Mouse (Mus musculus) stomach, postnatal 0 days (tissue): ENCODE measurements around the gene Trim15. TPM values are rescaled to one million over a fixed set of nuclear protein-coding genes. Genes with fewer than 3 reads are reported as not detected.
A peak's percentile ranks its signal among the peaks of the same experiment; 100 is the strongest.

ENCODE experiments used
- ATAC-seq: fragments of 200-750 bp; cut with Nextera tagmentation; 2 replicates; pipeline ENCODE4 v1.8.0; 2017; ENCODE audit not compliant: low FRiP score, low TSS enrichment
- DNase-seq: peaks from one replicate; pipeline ENCODE4 v3.0.0-alpha.2; 2016; ENCODE audit warnings: low spot score
- H3K27ac ChIP-seq: fragments of 300-500 bp; sonication (generic); replicated peaks from 2 replicates; pipeline ENCODE4 v1.5.1; 2014; ENCODE audit warnings: mild to moderate bottlenecking, control low read depth
- H3K27me3 ChIP-seq: fragments of 300-500 bp; sonication (generic); 2 replicates; pipeline ENCODE4 v1.6.1; 2014; ENCODE audit warnings: low read length; ENCODE audit not compliant: control insufficient read depth, insufficient read depth
- H3K36me3 ChIP-seq: fragments of 300-500 bp; sonication (generic); 2 replicates; pipeline ENCODE4 v1.6.1; 2014; ENCODE audit warnings: low read length, mixed read lengths; ENCODE audit not compliant: control insufficient read depth, insufficient read depth
- H3K4me1 ChIP-seq: fragments of 300-500 bp; sonication (generic); replicated peaks from 2 replicates; pipeline ENCODE4 v1.6.1; 2014; ENCODE audit warnings: antibody characterized with exemption; ENCODE audit not compliant: control insufficient read depth, insufficient read depth
- H3K4me2 ChIP-seq: fragments of 300-500 bp; sonication (generic); replicated peaks from 2 replicates; pipeline ENCODE4 v1.6.1; 2014; ENCODE audit warnings: low read depth, mild to moderate bottlenecking, control low read depth, moderate library complexity
- H3K4me3 ChIP-seq: fragments of 300-500 bp; sonication (generic); 2 replicates; pipeline ENCODE4 v1.5.1; 2014; ENCODE audit warnings: low read depth, low read length, control low read depth
- H3K9ac ChIP-seq: fragments of 300-500 bp; sonication (generic); 2 replicates; pipeline ENCODE4 v1.6.1; 2014; ENCODE audit warnings: mild to moderate bottlenecking, low read length, control low read depth, mixed read lengths
- H3K9me3 ChIP-seq: fragments of 300-500 bp; sonication (generic); 2 replicates; pipeline ENCODE4 v1.6.1; 2016; ENCODE audit warnings: low read length; ENCODE audit not compliant: control insufficient read depth
- CTCF ChIP-seq: IDR thresholded peaks from 2 replicates; pipeline ENCODE4 v1.5.1; 2016; ENCODE audit warnings: antibody characterized with exemption, low read depth, mild to moderate bottlenecking, moderate library complexity
- EP300 ChIP-seq: optimal IDR thresholded peaks from 2 replicates; pipeline ENCODE3; 2016; ENCODE audit warnings: antibody characterized with exemption
- WGBS: fragments of 180-500 bp; shearing (Covaris S2); extraction: QIAGEN DNeasy Blood & Tissue Kit; methylation state at CpG from one replicate; pipeline ENCODE4 v1.1.7; 2014; 5-methylcytosine and 5-hydroxymethylcytosine counted together
- polyA plus RNA-seq: library from polyadenylated mRNA; unstranded; fragments of >200 nt; fragmentation: Nextera tagmentation; extraction: Ambion mirVana; gene quantifications from 2 replicates; pipeline ENCODE4 v1.2.1, GENCODE M21; 2015

The Trim15 gene
- polyA plus RNA-seq, 1 experiment from 2014 or later, result 2.0 TPM

GRCm38 (mm10) chr17:36861680-36862079, 5.3 kb downstream of the Trim15 start:
- Histone ChIP-seq H3K9ac (no peak overlapping the region), H3K4me3 (no peak overlapping the region), H3K27me3 (no peaks in the 10 kb centered on the region), H3K4me2 (no peak overlapping the region), H3K36me3 (peaks cover 11% of the 10 kb centered on the region; the same call in 1 of the 2 replicates), H3K27ac (no peak overlapping the region), H3K4me1 (no peaks in the 10 kb centered on the region), H3K9me3 (no peaks in the 10 kb centered on the region)
- DNase-seq (no peak), ATAC-seq (no peak)
- WGBS, result 43% methylated on average over 2 of the region's 2 CpGs
- no peak for TF ChIP-seq CTCF
- no peak for TF ChIP-seq EP300

GRCm38 (mm10) chr17:36858181-36858580, 8.8 kb downstream of the Trim15 start:
- no peak for DNase-seq
- Histone ChIP-seq H3K9ac (no peak overlapping the region), H3K4me2 (no peak overlapping the region), H3K27me3 (no peaks in the 10 kb centered on the region), H3K4me1 (no peaks in the 10 kb centered on the region), H3K27ac (no peak overlapping the region), H3K4me3 (no peak overlapping the region), H3K9me3 (no peaks in the 10 kb centered on the region), H3K36me3 (peaks cover 21% of the 10 kb centered on the region)
- no peak for ATAC-seq
- 84% methylated on average over 3 of the region's 3 CpGs for WGBS
- no peak for TF ChIP-seq CTCF
- no peak for TF ChIP-seq EP300

GRCm38 (mm10) chr17:36856236-36856635, 10.8 kb downstream of the Trim15 start:
- Histone ChIP-seq H3K9ac (no peak overlapping the region), H3K4me1 (no peaks in the 10 kb centered on the region), H3K27ac (no peak overlapping the region), H3K27me3 (no peaks in the 10 kb centered on the region), H3K36me3 (peaks cover 33% of the 10 kb centered on the region), H3K4me2 (no peak overlapping the region), H3K4me3 (no peak overlapping the region), H3K9me3 (no peaks in the 10 kb centered on the region)
- ATAC-seq, result no peak
- WGBS, result 92% methylated on average over 4 of the region's 4 CpGs
- DNase-seq, result no peak
- TF ChIP-seq EP300 (no peak), CTCF (no peak)

- no peak overlapping the region for H3K9ac ChIP-seq
- no peak overlapping the region for H3K4me3 ChIP-seq
- H3K4me2 ChIP-seq, result no peak overlapping the region
- no peak for TF ChIP-seq EP300
- no peak for TF ChIP-seq CTCF
- no peak overlapping the region for H3K27ac ChIP-seq
- DNase-seq (no peak), ATAC-seq (no peak)
- H3K36me3 ChIP-seq, result peaks cover 35% of the 10 kb centered on the region
- H3K9me3 ChIP-seq, result no peaks in the 10 kb centered on the region
- H3K27me3 ChIP-seq, result no peaks in the 10 kb centered on the region
- H3K4me1 ChIP-seq, result no peaks in the 10 kb centered on the region
- WGBS, result 95% methylated on average over 3 of the region's 3 CpGs
Measured at GRCm38 (mm10) chr17:36855484-36855883, 11.5 kb downstream of the Trim15 start.

- ATAC-seq, result no peak
- Histone ChIP-seq H3K36me3 (peaks cover 26% of the 10 kb centered on the region), H3K27me3 (no peaks in the 10 kb centered on the region), H3K9ac (no peak overlapping the region), H3K4me2 (no peak overlapping the region), H3K9me3 (no peaks in the 10 kb centered on the region), H3K4me3 (no peak overlapping the region), H3K4me1 (no peaks in the 10 kb centered on the region), H3K27ac (no peak overlapping the region)
- WGBS, result 62% methylated on average over 5 of the region's 5 CpGs
- TF ChIP-seq EP300 (no peak), CTCF (no peak)
- DNase-seq, result no peak
Measured at GRCm38 (mm10) chr17:36851627-36852026, 15.4 kb downstream of the Trim15 start.

- TF ChIP-seq CTCF (no peak), EP300 (no peak)
- peak; percentile 36 for DNase-seq
- no peak overlapping the region for H3K27ac ChIP-seq
- no peak overlapping the region for H3K9ac ChIP-seq
- H3K4me3 ChIP-seq, result no peak overlapping the region
- H3K27me3 ChIP-seq, result no peaks in the 10 kb centered on the region
- H3K36me3 ChIP-seq, result peaks cover 26% of the 10 kb centered on the region
- ATAC-seq, result peak; percentile 13; the same call in 1 of the 2 replicates
- H3K9me3 ChIP-seq, result no peaks in the 10 kb centered on the region
- H3K4me1 ChIP-seq, result no peaks in the 10 kb centered on the region
- H3K4me2 ChIP-seq, result no peak overlapping the region
- 63% methylated on average over 5 of the region's 5 CpGs for WGBS
Measured at GRCm38 (mm10) chr17:36851200-36851599, 15.8 kb downstream of the Trim15 start.
